Mouse (Mus musculus) CD4-positive, CD25-positive, alpha-beta regulatory T cell (primary cell): ENCODE results near the gene Olfr213. TPM values are rescaled to one million over a fixed set of nuclear protein-coding genes. Genes with fewer than 3 reads are reported as not detected.

ENCODE experiments used
- polyA plus RNA-seq: library from polyadenylated mRNA; unstranded; fragments of 100-300 nt; shearing (Covaris generic); gene quantifications from one replicate; pipeline ENCODE4 v1.2.1, GENCODE M21; 2017

Olfr213 gene
- polyA plus RNA-seq, result not detected

GRCm38 (mm10) chr6:116538156-116538555 is at the start of gene Olfr213:
Gene Olfr213, plus strand, starts transcription at chr6:116538456.

GRCm38 (mm10) chr6:116488791-116489190 is 49.5 kb upstream of the Olfr213 start, which contains the start of gene Olfr211:
Gene Olfr211, plus strand, starts transcription at chr6:116489091.

GRCm38 (mm10) chr6:116506302-116507003 is 31.8 kb upstream of the Olfr213 start, which contains the start of gene Olfr212:
Gene Olfr212, plus strand, starts transcription at chr6:116506516.

GRCm38 (mm10) chr6:116550841-116551240 is 12.6 kb downstream of the Olfr213 start, which contains the start of gene Gm5580:
Gene Gm5580, plus strand, starts transcription at chr6:116551141.

DNA sequence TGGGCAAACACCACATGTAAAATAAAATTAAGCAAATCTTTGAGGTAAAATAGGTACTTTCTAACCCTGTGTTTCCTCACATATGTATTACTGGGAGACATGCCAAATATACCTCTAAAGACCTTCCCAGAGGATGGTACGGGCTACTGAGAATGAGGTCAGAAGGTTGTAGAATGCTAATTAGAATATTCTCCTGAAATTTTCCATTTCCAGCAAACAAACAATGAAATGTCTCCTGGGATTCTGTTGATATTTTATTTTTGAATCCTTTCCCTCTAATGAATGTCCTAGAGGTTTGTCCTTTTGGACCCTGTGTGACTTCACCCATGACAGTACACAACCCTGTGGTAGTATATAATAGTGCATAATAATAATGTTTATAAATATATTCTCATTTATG is 15.7 kb downstream of the Olfr213 start, which contains the start of gene Olfr214:
TSS of gene Olfr214 (plus strand) at position 301 of the 400 bp plus-strand sequence.

GRCm38 (mm10) chr6:116584095-116584494 is 45.8 kb downstream of the Olfr213 start, which contains the start of gene Olfr215:
Gene Olfr215, minus strand, starts transcription at chr6:116584195.

Other genes starting within 250 kb of the Olfr213 start
- 0.77 TPM for gene March8, start 200.4 kb upstream of the Olfr213 start, polyA plus RNA-seq
- not detected for gene Alox5, start 77.3 kb upstream of the Olfr213 start, polyA plus RNA-seq
- not detected for gene Olfr211, start 49.4 kb upstream of the Olfr213 start, polyA plus RNA-seq
- 0.16 TPM for gene Olfr212, start 31.9 kb upstream of the Olfr213 start, polyA plus RNA-seq
- 0.32 TPM for gene Gm5580, start 12.7 kb downstream of the Olfr213 start, polyA plus RNA-seq
- not detected for gene Olfr214, start 15.8 kb downstream of the Olfr213 start, polyA plus RNA-seq
- 0.06 TPM for gene Olfr215, start 45.7 kb downstream of the Olfr213 start, polyA plus RNA-seq
- gene Zfp422, start 90.5 kb downstream of the Olfr213 start, polyA plus RNA-seq, result 37.1 TPM
- gene Depp1, start 112.2 kb downstream of the Olfr213 start, polyA plus RNA-seq, result not detected
- 1.2 TPM for gene Rassf4, start 135.5 kb downstream of the Olfr213 start, polyA plus RNA-seq
- gene Tmem72, start 178.5 kb downstream of the Olfr213 start, polyA plus RNA-seq, result 0.02 TPM